Mouse (Mus musculus): ENCODE measurements around the gene Gadl1.

GRCm38 (mm10) chr9:116076163-116076562 is 166.9 kb downstream of the Gadl1 start:
- TF ChIP-seq POLR2A (IDR thresholded peaks at IDR 0.05; ENCODE audit: insufficient read depth, low read length) (no peak), CTCF (IDR thresholded peaks at IDR 0.05; ENCODE audit: low read depth, low read length) (no peak), EP300 (IDR thresholded peaks at IDR 0.05; ENCODE audit: insufficient read depth, low read depth, low read length) (no peak)
